Mouse (Mus musculus) cerebellum, postnatal 36 days (tissue): ENCODE measurements around the gene Vmn1r85.
A peak's percentile ranks its signal among the peaks of the same experiment; 100 is the strongest.
"Not testable (repeated sequence)": the region's sequence is repeated elsewhere in the genome, so short reads cannot be mapped to it uniquely, and the experiment has no call there.

Experiments used
- DNase-seq, 2 experiments: peaks; one replicate each; pipeline ENCODE4 v3.0.0; 2021 to 2022; ENCODE audit warnings: mixed read lengths in 2 of 2

Vmn1r85 gene

DNA sequence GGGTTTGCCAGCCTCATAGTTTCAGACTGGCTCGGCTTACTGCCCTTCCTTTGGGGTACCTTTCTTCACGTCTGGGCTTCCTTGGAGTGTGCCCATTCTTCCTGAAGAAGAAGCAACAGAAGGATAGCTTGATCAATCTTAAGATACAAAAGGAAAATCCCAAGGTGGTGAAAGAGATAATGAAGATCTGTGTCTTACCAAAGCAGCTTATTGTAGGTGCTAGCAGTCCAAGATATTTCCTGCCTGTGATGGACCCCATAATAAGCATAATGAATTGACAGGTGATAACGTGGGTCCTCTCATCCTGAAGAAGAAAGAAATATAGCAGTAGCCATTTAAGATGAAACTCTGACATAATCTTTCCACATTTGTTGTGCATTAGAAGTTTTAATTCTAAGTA, at the start of gene Vmn1r85:
Gene Vmn1r85 (minus strand): TSS at position 101 of the 400 bp plus-strand sequence.
- no peak for DNase-seq

DNA sequence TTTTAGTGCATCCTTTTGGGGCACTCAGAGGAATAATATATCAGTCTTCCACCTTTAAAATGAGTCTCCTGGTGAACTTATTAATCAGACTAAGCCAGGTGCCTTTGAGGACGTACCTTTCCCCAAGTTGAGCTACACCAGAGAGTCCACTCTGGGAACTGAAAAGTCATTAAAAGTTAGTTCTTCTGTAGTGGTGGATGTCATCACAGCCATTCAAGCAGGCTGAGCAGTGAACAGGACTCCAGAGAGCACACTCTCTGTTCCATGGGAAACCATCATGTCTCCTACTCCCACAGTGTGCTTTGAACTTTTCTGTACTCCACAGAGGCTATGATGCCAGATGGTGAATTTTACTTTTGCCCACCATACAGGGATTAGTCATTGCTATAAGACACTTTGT, 45.1 kb upstream of the Vmn1r85 start, which contains the start of gene Vmn1r87:
Gene Vmn1r87 (minus strand): TSS at position 101 of the 400 bp plus-strand sequence.
- DNase-seq: no peak

DNA sequence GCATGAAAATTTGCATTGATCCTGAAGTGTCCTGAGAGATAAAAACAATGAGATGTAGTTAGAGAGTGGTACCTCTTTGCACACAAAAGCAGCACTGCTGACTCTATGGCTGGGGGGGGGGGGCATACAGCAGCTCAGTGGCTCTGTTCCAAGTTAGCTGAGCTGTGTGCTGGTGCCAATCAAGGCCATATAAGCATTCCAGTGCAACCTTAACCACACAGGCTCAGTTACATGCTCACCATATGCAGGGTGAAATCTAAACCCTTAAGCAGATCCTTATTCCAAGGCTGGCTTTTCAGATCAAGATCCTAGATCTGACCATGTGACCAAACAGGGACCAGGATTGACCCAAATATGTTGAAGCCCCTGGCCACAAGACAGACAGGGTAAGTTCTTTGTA, 42.4 kb upstream of the Vmn1r85 start:
- DNase-seq: no peak

DNA sequence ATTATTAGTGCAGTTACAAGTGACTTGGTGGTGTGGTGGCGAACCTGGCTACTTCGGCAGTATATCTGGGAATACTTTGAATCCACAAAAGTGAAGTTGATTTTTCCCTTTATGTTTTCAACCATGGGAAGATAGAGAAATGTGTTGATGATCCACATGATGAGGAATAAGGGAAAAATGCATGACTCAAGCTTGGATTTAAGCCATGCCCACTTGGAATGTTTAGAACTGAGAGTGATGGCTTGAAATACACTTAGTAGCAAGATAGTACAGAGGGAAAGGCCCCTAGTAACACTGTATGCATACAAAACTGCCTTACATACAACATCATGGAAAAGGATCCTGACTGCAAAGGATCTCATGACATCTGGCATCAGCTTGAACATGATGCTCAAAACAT, 36.9 kb upstream of the Vmn1r85 start:
- no peak for DNase-seq

DNA sequence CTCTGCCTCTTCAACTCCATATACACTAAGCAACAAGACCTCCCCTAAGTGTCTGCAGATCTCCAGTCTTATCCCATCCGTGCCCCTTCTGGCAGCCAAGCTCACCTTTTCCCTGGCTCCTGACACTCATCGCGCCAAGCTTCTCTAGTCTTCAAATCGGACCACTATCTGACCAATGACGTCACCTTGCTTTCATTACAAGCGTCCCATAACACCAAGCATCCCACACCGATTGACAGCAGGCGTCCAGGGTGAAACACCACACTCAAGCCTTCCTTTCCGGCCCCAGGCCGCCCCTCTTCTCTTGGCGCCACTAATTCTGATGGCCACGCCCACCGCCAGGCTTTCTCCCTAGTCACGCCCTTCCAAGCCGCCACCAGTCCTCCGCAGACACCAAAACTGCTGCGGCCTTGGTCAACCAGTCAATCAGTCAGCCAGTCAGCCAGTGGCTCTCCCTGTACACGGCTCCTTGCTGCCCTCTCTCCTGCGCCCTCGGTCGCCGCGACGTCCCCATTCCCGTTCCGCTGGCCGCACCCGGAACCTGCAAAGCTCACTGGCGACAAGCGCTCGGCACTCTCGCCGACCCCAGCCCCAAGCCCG, 28.7 kb upstream of the Vmn1r85 start:
- DNase-seq: peak in 1 of 2 experiments; percentile 2

DNA sequence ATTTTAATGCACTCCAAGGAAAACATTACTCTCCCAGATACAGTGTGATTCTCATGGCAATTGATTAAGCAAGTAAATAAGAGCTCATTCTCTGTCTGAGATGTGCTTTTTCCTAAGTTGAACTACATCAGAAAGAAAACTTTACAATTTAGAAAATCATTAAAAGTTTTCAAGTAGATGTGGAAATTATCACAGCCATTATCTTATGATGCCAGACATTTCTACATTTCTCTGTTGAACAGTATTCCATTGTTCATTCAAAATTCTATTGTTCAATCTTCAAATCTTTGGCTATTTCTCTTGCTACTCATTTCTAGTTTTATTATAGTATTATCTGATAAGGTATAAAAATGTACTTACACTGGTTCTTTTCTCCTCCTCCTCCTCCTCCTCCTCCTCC, 24.8 kb upstream of the Vmn1r85 start, which contains the start of gene Vmn1r86:
Gene Vmn1r86 (minus strand): TSS at position 101 of the 400 bp plus-strand sequence.
- DNase-seq: no peak

DNA sequence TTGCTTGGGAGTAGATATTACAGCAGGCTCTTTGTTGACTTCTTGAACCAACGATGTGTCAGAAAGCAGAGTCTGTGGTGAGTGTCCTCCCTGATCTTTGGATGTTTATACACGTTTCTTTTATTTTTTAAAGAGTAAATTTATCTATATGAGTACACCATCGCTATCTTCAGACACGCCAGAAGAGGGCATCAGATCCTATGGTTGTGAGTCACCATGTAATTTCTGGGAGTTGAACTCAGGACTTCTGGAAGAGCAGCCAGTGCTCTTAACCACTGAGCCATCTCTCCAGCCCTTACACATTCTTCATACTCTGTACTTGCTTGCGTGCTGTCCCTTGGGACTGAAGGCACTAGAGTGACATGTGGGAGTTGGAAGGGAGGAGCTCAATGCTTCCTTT, 22.7 kb downstream of the Vmn1r85 start:
- DNase-seq: no peak

DNA sequence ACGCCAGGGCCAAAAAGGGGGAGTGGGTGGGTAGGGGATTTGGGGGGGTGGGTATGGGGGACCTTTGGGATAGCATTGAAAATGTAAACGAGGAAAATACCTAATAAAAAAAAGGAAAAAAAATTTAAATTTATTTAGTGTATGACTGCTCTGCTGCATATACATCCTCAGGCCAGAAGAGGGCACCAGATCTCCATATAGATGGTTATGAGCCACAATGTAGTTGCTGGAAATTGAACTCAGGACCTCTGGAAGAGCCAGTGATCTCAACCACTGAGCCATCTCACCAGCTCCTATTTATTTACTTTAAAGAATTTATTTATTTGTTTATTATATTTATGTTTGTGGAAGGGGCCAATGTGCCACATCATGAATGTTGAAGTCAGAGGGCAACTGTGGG, 31.6 kb downstream of the Vmn1r85 start:
- DNase-seq: not testable (repeated sequence)

DNA sequence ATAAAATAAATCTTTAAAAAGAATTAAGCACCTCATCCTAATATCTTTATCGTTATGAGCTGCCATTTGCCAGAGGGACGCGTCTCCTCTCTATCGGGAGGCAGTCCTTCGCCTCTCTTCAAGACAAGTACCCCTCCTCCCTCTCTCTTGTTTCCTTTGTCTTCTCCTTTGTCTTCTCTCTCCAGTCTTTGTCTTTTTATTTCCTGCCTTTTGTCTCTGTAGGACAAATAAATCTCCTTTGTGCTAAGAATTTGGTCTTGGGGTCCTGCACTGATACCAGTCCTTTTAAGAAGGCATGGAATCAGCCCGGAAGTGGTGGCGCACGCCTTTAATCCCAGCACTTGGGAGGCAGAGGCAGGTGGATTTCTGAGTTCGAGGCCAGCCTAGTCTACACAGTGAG, 35.4 kb downstream of the Vmn1r85 start:
- DNase-seq: no peak

DNA sequence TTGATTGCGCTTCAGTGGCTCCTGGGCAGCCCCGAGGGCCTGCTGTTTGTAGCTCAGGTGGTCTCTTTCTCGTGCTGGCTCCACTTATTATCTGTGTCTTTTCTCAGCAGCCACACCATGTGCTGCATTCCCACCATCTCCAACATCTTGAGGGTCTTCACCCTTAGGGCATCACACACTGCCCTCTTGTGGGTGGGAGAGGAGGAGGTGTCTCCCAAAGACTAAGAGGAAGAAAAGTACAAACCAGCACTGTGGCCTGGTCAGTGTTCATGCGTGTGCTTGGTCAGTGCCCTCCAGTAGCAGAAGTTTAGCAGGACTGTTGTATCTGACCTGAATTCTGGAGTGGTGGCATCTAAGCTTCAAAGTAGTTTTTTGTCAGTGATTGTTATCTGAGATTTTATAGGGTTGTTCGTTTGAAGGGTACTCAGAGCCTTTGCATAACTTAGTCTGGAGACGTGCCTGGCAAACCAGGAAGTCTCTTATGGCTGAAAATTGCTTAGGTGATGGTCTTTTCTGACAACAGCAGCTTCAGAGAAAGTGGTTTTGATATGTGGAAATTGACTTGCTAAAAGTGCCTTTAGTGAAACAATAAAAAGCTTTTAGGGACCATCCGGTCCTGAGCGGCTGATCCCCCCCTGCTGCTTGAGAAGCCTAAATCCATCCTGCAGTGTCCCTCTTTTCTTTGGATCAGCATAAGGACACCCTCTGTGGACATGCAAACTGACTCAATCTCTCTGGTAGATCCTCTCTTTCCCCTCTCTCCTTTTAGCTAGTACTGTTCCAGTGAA, 37.9 kb downstream of the Vmn1r85 start:
- DNase-seq: no peak

DNA sequence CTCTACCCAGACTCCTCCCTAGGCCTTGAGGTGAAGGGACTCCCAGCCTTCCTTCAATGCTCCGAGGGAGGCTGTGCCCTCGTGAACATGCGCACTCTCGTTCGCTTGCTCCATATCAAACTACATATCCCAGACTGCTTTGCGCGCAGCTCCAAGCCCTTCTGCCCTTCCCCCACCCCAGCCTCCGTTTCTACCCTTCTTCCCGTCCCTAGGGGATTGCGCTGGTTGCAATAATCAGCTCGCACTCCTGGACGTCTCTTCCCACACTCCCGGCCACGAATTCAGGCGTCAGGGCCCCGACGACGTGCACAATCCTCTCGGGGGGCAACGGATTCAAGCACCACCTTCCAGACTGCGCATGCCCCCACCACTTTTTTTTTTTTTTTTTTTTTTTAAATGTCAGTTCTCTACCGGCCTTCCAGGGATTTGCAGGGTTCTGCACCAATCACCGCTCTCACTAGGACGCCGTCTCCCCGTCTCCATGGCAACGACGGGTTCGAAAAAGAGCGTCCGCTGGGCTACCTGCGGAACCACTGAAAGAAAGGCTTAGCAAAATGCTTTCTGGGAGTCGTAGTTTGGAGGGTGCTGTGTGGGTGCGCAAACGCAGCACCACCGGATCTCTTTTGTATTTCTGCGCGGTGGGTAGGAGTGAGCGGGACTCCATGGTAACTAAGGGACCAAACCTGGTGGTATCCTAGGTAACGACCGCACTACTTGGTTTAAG, 40.5 kb downstream of the Vmn1r85 start, which contains the start of gene Mzf1:
Gene Mzf1 (minus strand): TSS at position 478 of the 724 bp plus-strand sequence.
- DNase-seq: peak; percentile 95

DNA sequence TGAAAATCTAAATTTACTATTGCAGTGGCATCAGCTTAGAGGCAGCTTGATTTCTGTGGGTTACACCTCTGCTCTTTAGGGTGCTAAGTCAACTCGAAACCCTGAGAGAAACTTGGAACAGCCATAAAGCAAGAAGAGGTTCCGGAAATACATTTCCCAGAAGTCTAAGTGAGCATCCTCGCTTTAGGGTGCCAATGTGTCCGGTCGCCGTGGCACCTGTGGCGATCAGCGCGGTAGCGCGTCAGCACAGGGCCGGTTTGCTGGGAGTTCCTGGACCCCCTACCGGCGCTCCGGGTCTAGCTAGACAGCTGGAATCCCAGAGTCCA, 41.0 kb downstream of the Vmn1r85 start:
- DNase-seq: no peak

DNA sequence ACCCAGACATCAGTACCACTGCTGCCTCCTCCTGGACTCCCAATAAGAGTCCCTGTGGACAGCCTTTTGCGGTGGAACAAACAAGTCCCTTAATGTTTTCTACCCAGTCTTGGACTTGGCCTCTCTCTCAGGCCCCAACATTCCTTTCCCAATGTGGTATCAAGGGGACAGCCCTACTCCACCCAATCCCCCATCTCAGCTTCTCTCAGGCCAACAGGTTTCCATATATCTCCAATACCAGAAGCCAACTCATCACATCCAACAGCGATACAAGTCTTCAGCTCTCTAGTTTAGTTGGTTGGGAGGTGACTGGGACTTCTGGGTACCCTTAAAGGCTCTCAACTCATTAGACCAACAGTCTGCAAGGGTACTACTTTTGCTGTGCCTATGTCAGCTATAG, 41.5 kb downstream of the Vmn1r85 start:
- DNase-seq: no peak

DNA sequence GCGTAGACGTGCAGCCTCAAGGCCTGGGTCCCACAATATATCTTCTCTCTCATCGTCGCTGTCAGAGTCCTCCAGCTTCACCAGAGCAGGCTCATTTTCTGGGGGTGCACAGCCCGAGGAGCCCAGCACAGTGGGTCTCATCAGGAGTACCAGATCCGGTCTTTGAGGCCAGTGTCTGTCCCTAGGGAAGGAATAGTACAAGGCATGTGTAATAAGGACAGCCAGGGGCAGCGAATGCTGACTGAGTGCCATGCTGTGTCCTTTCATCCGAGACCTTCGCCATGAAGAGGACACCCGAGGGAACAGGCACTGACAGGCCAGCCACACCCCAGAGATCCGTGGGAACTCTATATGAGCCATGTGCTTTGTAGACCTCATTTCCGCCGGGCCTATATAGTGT, 42.0 kb downstream of the Vmn1r85 start:
- no peak for DNase-seq

DNA sequence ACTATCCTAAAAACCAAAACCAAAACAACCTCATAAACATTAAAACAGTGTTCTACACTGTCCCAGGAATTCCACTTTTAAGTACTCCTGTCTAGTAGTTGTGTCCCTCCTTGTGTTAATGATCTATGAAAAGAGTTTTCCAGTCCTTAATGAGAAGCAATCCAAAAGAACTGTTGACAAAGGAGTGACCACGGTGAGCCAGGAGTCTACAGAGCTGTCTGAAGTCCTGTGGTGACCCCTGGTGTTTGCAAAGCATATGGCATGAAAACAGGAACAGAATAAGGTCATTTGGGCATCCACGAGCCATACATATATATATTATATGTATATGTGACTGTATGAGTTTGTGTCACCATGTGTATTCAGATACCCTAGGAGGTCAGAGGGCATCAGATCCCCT, 48.9 kb downstream of the Vmn1r85 start:
- DNase-seq: peak; percentile 49 to 69

DNA sequence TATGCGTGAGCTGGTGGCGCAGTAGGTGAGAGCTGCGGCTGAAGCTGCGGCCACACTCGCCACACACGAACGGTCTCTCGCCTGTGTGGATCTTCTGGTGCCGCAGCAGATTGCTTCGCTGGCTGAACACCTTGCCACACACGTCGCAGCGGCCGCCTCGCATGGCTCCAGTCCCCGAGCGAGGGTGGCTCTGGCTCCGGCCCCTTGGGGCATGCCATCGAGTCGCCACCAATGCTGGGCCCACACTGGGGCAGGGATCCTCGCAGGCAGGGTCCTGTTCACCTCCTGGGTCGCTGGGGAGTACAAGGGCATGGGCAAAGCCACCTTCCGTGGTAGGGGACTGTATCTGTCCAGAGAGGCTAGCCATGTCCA, 50.7 kb downstream of the Vmn1r85 start:
- no peak for DNase-seq

DNA sequence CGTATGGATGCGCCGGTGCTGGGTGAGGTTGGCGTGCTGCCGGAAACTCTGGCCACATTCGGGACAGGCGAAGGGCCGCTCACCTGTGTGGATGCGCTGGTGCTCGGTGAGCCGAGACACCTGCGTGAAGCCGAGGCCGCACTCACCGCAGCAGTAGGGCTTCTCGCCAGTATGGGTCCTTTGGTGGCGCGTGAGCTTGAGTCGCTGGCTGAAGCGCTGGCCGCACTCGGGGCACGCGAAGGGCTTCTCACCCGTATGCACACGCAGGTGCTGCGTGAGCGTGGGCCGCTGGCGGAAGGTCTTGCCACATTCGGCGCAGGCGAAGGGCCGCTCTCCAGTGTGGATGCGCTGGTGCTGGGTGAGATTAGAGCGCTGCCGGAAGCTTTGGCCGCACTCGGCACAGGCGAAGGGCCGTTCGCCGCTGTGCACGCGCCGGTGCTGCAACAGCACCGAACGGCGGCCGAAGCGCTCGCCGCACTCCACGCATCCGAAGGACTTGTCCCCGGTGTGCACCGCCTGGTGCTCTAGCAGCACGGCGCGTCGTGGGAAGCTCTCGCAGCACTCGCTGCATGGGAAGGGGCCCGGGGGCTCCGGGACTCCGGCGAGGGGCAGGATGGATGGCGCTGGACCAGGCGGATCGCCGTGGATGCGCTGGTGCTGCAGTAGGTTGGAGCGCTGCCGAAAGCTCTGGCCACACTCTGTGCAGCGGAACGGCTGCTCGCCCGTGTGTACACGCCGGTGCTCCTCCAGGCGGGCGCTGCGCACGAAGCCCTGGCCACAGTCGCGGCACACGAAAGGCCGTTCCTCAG, 51.3 kb downstream of the Vmn1r85 start:
- DNase-seq: peak; percentile 77 to 80

DNA sequence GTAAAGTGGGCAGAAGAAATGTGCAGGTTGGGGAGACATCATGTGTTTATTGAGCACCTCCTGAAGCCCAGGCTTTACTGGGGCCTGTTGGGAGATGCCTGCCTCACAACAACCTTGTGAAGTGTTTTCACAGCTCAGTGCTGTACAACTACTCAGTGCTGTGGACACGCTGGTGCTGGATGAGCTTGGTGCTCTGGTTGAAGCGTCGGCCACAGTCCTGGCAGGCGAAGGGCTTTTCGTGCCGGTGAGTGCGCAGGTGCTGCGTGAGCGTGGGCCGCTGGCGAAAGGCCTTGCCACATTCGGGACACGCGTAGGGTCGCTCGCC, 51.9 kb downstream of the Vmn1r85 start:
- no peak for DNase-seq

DNA sequence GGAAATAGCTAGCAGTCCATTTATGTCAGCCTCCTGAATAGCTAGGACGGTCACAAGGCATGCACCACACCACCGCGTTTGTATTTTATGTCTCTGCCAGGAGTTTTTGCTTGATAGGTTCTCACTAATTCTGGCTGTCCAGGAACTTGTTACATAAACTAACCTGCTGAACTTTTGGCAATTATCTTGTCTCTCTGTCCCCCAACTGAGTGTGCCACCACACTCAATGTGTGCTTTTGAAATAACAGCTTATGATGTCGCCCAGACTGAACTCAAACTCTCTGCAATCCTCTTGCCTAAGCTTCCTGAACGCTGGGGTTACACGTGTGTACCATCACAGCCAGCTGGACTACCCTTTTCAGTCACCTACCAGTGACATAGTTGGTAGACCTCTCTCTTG, 52.5 kb downstream of the Vmn1r85 start:
- DNase-seq: no peak

DNA sequence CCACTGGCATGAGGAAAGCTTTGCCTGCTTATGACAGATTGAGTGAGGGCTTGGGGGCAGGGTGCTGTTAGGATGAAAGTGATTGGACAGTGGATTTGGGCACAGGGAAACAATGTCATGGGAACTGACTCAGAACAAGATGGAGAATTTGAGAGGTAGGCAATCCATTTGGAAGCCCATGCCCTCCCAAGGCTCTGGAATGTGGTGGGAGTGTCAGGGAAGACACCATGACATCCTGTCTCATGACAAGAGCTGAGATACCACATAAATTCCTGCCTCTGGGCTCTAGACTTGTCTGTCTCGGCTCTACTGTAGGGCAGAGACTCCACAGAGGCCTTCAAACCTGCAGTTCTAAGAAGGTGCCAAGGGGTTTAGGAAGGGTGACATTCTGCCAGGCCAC, 53.7 kb downstream of the Vmn1r85 start:
- DNase-seq: no peak

DNA sequence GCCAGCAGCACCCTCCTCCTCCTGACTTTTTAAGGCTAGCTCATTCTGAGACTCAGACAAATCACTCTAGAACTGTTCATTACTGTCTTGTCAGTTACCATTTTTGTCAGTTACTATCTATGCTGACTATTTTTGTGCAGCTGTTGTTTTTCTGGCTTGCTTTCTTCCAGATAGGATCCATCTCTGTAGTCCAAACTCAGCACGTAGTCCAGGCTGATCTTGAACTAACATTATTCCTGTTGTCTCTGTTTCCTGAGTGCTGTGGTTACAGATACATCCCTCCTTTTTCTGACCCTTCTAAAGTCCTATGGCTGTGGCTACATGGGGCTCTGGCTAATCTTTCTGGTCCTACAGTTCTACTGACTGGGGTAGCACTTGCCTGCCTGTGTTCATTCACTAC, 55.8 kb downstream of the Vmn1r85 start:
- DNase-seq: no peak

DNA sequence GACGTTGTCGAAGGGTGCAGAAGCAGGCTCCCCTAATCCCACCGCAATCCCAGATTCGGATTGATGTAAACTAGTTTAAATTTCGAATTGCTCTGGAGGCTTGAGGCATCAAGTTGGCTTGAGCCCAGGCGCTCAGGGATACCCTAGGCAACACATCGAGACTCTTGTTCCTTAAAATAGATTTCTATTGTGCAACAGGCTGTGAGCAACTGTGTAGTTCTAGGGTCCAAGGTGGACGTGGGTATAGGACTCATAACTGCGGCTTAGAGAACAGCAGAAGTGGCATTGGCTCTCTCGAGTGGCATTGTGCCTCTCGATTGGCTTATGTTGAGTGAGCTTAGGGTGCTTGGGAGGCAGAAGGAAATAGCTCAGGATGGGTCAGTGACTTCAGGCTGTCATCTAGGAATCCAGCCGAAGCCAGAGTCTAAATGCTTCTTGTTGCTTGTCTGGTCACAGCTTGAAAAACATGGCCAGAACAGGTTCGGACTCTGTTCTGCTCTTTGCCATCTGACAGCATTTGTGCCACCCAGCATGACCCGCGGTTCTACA, 56.3 kb downstream of the Vmn1r85 start:
- DNase-seq: no peak
